Mouse (Mus musculus): ENCODE measurements at regions not wholly inside any gene's neighbourhood (a gene's known extent, or its start where the extent isn't known, plus 50 kb on each side); places are given as distances from the start of the nearest gene placed in this dataset.
A peak's percentile ranks its signal among the peaks of the same experiment; 100 is the strongest.

DNA sequence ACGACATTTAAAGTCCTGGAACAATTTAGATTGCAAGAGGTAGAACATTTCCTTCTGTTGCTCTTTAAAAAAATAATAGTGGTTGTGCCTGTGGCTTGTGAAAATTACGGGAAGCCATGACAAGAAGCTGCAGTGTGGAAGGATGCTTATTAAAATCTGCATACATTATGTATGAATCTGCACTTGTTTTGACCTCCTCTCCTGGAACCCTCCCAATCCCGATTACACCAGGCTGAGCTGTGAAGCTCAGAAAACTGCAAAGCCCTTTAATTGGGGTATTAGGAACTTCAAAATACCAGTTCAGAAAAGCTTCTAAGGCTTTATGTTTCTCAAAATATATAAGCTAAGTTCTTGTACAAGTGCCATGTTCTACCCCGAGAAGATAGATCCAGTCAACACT is 171.8 kb downstream of the Fam76b start:
- Histone ChIP-seq H3K4me3 (no peak overlapping the region), H3K27ac (no peak overlapping the region)
- DNase-seq (ENCODE audit: low spot score in 2 of 2): no peak
- no peak for TF ChIP-seq CTCF (conservative IDR thresholded peaks at IDR 0.05)

DNA sequence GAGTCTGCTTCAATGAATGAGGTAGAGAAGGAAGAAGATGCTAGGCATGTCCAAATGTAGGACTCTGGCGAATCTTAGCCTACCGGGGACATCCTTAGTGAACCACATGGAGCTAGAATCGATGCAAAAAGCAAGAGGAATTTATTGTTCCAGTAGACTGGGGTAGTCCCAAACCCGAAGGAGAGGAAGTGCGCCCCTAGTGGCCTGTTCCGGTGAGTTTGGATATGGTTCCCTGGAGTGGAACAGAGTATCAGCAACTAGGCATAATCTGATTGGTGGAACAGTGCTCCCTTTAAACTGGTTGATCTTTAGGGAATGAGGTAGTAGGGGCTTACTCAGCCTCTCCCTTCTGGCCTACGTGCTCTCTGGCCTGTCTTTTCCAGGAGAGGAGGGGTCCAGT is 174.0 kb downstream of the Fam76b start:
- peak; percentile 68 for TF ChIP-seq CTCF (conservative IDR thresholded peaks at IDR 0.05)
- H3K27ac ChIP-seq: no peak overlapping the region
- DNase-seq (ENCODE audit: low spot score in 2 of 2): peak in 1 of 2 experiments; percentile 21
- no peak overlapping the region for H3K4me3 ChIP-seq

DNA sequence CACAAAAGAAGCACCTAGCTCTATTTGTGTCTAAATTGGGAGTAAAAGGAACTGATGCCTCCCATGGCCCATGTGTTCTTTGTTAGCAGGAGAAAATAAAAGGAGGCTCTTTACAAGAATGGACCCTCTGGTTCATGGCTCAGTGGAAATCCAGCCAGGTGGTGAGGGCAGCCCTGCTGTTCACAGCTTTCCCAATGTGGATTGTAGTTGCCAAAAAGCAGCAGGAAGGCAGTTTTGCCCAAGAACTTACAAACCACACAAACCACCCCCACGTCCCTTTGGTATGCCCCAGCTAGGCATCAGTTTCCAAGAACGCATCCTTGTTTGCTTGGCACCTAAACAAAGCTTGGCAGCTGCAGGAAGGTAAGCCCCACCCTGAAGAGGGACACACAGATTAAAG is 174.7 kb downstream of the Fam76b start:
- Histone ChIP-seq H3K4me3 (no peak overlapping the region), H3K27ac (no peak overlapping the region)
- no peak for TF ChIP-seq CTCF (conservative IDR thresholded peaks at IDR 0.05)
- no peak for DNase-seq (ENCODE audit: low spot score in 2 of 2)

DNA sequence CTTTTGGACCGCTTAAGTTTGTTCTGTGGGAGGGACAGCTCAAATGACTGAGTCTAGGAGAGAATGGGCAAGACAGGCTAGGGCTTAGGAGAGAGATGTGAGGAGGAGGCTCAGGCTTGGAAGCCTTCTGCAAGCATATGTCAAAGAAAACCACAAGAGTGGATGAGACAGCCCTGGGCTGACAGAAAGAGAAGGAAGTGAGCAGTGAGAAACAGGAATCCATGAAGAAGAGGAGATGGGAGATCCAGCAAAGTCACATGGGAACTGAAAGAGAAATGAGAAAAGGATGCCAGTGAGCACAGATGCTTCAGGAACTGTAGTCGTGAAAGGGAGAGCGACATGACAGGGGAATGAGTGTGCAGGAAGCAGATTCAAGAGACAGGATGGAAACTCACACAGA is 175.6 kb downstream of the Fam76b start:
- no peak for DNase-seq (ENCODE audit: low spot score in 2 of 2)
- H3K4me3 ChIP-seq: no peak overlapping the region
- no peak for TF ChIP-seq CTCF (conservative IDR thresholded peaks at IDR 0.05)
- no peak overlapping the region for H3K27ac ChIP-seq

DNA sequence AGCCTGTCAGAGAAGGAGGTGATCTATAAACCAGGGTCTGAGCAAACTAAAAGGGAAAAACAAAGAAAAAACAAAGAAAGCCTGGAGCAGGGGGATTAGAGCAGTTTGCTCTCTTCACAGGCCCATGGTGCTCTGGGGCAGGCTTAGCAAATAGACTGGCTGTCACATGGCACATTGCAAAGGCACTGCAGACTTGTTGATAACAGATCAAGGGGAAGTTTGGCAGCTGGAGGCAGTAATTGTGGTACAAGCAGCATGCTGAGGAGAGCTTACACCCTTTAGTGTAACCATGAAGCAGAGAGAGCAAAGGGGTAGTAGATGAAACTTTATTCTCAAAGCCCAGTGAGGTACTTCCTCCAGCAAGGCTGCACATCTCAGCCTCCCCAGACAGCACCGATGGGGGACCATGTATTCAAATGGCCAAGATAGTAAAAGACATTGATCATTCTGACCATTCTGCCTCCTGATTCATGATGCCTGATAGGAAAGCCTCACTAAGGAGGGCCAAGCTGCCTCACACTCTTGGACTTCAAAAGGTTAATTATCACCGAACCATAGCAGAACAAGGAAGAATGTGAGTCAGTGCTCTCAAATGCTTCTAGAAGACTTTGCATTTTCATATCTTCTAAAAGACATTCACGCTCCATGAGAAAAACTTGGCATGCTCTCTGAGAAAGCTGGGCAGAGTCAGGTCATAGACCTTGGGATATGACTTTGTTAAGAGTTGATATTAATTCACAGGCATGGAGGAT is 178.9 kb downstream of the Fam76b start:
- DNase-seq (ENCODE audit: low spot score in 2 of 2): no peak
- H3K4me3 ChIP-seq: no peak overlapping the region

DNA sequence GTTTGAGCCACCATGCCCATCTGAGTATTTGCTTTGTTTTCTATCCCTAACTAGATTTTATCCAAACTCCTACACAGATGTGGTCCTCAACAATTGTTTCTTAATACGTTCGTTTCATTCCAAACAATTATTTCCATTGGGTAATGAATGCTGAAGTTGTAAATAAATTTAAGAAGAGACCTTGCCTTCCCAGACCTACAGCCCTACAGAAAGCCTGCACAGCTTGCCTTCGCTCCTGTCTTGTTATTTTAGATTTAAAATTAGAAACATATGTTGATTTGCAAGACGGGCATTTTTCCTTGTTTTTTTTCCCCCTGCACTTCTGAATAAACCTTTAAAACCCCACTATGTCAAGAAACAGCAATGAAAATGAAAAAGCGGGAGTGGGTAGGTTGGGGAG is 181.9 kb downstream of the Fam76b start:
- Histone ChIP-seq H3K27ac (no peak overlapping the region), H3K4me3 (no peak overlapping the region)
- TF ChIP-seq CTCF (conservative IDR thresholded peaks at IDR 0.05): no peak
- no peak for DNase-seq (ENCODE audit: low spot score in 2 of 2)

More for the DNA sequence above, 178.9 kb downstream of the Fam76b start:
- no peak for TF ChIP-seq CTCF (conservative IDR thresholded peaks at IDR 0.05)
- no peak overlapping the region for H3K27ac ChIP-seq

DNA sequence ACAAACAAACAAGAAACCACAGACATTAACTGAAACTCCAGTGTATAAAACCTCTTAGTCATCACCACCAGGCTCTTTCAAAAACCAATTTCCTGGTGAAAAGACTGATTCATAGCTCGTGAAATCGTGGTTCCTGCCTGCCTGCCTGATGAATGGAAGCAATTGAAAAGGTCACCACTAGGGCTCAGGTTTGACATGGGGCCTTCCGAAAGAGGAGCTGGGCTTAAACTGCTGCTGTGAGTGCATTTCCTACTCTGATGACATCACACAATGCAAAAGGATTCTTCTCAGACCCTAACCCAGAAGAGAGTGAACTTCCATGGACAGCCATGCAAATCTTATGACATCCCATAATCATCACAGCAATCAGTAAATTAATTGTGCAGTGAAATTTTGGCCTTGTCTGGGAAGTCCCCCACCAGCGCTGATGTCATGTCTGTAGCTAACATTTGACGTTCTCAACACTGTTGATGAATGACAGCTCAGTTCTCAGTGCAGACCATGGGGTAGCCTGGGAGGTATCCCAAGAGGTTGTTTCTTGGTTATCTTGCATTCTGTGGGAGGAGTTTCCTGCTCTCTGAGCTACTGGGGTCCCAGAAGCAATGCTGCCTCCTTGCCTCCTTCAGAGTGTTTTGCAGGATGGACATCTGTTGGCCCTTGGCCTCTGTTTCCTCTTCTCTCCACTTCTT is 182.9 kb downstream of the Fam76b start:
- H3K4me3 ChIP-seq: no peak overlapping the region
- H3K27ac ChIP-seq: no peak overlapping the region
- no peak for DNase-seq (ENCODE audit: low spot score in 2 of 2)
- TF ChIP-seq CTCF (conservative IDR thresholded peaks at IDR 0.05): peak; percentile 47

DNA sequence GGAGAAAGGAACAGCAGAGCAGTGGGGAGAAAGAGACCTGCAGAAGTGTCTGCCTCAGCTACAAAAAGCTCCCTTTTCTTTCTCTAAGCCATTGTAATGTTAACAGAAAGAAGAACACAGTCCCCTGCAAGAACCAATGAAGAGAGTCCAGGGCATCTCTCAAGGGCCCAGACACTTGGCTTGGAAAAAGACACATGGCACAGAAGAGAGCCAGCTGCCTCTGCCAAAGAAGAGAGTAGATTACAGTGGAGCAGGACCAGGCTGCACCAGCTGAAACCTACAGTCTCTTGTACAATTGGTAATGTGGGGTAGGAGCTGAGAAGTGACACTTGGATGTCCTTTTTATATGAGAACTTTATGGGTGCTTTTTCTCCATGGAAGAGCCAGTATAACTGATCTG is 196.7 kb downstream of the Fam76b start:
- no peak overlapping the region for H3K4me3 ChIP-seq
- no peak overlapping the region for H3K27ac ChIP-seq
- no peak for DNase-seq (ENCODE audit: low spot score in 2 of 2)
- no peak for TF ChIP-seq CTCF (conservative IDR thresholded peaks at IDR 0.05)

DNA sequence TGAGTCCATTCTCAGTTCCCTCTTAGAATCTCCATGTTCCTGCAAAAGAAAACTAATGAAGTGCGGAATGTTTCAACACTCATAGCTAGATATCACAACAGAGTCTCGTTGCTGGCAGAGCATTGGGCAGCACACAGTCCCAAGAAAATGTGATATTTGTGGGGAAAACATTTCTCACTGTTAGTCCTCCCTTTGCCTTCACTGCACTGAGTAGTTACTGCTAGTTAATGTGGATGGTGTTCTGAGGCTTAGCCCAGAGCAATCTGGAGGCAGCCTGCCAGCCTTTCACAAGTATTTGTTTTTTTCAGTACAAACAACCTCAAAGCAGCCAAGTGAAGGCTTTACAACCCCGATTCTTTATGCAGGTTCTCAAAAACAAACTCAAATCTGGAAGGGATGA is 197.2 kb downstream of the Fam76b start:
- H3K4me3 ChIP-seq: no peak overlapping the region
- no peak for TF ChIP-seq CTCF (conservative IDR thresholded peaks at IDR 0.05)
- H3K27ac ChIP-seq: no peak overlapping the region
- DNase-seq (ENCODE audit: low spot score in 2 of 2): no peak

DNA sequence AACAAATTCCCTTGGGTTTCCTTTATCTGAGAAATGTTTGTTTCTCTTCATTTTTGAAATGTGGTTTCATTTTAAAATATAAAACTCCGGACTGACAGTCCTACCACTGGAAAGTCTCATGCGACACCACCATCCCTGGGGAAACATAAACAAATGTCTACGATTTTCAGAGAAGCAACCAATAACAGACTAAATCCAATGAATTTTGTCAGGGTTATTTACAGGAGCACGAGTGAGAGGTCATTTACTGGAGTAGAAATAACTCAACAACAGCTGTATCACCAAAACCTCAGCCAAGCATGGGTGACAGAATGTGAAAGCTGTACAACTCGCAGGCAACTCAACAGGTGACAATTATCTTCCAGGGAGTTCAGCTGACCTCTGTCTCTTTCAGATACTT is 200.5 kb downstream of the Fam76b start:
- DNase-seq (ENCODE audit: low spot score in 2 of 2): no peak
- Histone ChIP-seq H3K4me3 (no peak overlapping the region), H3K27ac (no peak overlapping the region)
- TF ChIP-seq CTCF (conservative IDR thresholded peaks at IDR 0.05): no peak

GRCm38 (mm10) chr9:14031358-14032047 is 204.0 kb downstream of the Fam76b start:
- no peak for DNase-seq (ENCODE audit: low spot score in 2 of 2)
- Histone ChIP-seq H3K27ac (no peak overlapping the region), H3K4me3 (no peak overlapping the region)
- TF ChIP-seq CTCF (conservative IDR thresholded peaks at IDR 0.05): no peak

GRCm38 (mm10) chr9:14032048-14032362 is 204.5 kb downstream of the Fam76b start:
- Histone ChIP-seq H3K4me3 (no peak overlapping the region), H3K27ac (no peak overlapping the region)
- no peak for TF ChIP-seq CTCF (conservative IDR thresholded peaks at IDR 0.05)
- DNase-seq (ENCODE audit: low spot score in 2 of 2): no peak

- DNase-seq (ENCODE audit: low spot score in 2 of 2): no peak
- no peak overlapping the region for H3K27ac ChIP-seq
- no peak overlapping the region for H3K4me3 ChIP-seq
- TF ChIP-seq CTCF (conservative IDR thresholded peaks at IDR 0.05): no peak
Measured at GRCm38 (mm10) chr9:14035526-14035925, 208.0 kb downstream of the Fam76b start.

Measured in layer of hippocampus, adult 2 months (tissue).